Mouse (Mus musculus) hindbrain, embryonic 11.5 days (tissue): ENCODE measurements around the gene Gcm1. TPM values are rescaled to one million over a fixed set of nuclear protein-coding genes. Genes with fewer than 3 reads are reported as not detected.

Experiments
- ATAC-seq: fragments of 200-750 bp; cut with Nextera tagmentation; 2 replicates; pipeline ENCODE4 v1.8.0; 2017; ENCODE audit warnings: mild to moderate bottlenecking, moderate TSS enrichment, moderate library complexity; ENCODE audit not compliant: low FRiP score
- DNase-seq: peaks from one replicate; pipeline ENCODE4 v3.0.0-alpha.2; 2015; ENCODE audit warnings: low spot score
- H3K27ac ChIP-seq: fragments of 300-500 bp; sonication (generic); 2 replicates; pipeline ENCODE4 v1.5.1; 2014; ENCODE audit warnings: mild to moderate bottlenecking, low read depth, low read length
- H3K27me3 ChIP-seq: fragments of 300-500 bp; sonication (generic); 2 replicates; pipeline ENCODE4 v1.6.1; 2014; ENCODE audit warnings: mild to moderate bottlenecking, low read length, moderate library complexity, mixed read lengths; ENCODE audit not compliant: control insufficient read depth, insufficient read depth
- H3K36me3 ChIP-seq: fragments of 300-500 bp; sonication (generic); 2 replicates; pipeline ENCODE4 v1.6.1; 2014; ENCODE audit warnings: mild to moderate bottlenecking, low read length, moderate library complexity, mixed read lengths; ENCODE audit not compliant: control insufficient read depth, insufficient read depth
- H3K4me1 ChIP-seq: fragments of 300-500 bp; sonication (generic); replicated peaks from 2 replicates; pipeline ENCODE4 v1.6.1; 2014; ENCODE audit warnings: low read length, mixed read lengths; ENCODE audit not compliant: control insufficient read depth, insufficient read depth
- H3K4me2 ChIP-seq: fragments of 300-500 bp; sonication (generic); replicated peaks from 2 replicates; pipeline ENCODE4 v1.6.1; 2014; ENCODE audit warnings: mild to moderate bottlenecking, low read depth, low read length
- H3K4me3 ChIP-seq: fragments of 300-500 bp; sonication (generic); 2 replicates; pipeline ENCODE4 v1.5.1; 2014; ENCODE audit warnings: low read depth, low read length
- H3K9ac ChIP-seq: fragments of 300-500 bp; sonication (generic); 2 replicates; pipeline ENCODE4 v1.6.1; 2014; ENCODE audit warnings: low read depth, low read length
- H3K9me3 ChIP-seq: fragments of 300-500 bp; sonication (generic); 2 replicates; pipeline ENCODE4 v1.6.1; 2016; ENCODE audit warnings: low read length; ENCODE audit not compliant: control insufficient read depth
- WGBS: fragments of 180-500 bp; shearing (Covaris S2); extraction: QIAGEN DNeasy Blood & Tissue Kit; methylation state at CpG from one replicate; pipeline ENCODE4 v1.1.7; 2014; 5-methylcytosine and 5-hydroxymethylcytosine counted together
- polyA plus RNA-seq: library from polyadenylated mRNA; unstranded; fragments of >200 nt; fragmentation: Nextera tagmentation; extraction: Ambion mirVana; gene quantifications from 2 replicates; pipeline ENCODE4 v1.2.1, GENCODE M21; 2014

Gcm1 gene
- polyA plus RNA-seq, 1 experiment from 2014 or later = not detected

GRCm38 (mm10) chr9:78035296-78035695, 16.4 kb upstream of the Gcm1 start:
- 86% methylated on average over 5 of the region's 5 CpGs for WGBS
- Histone ChIP-seq H3K4me3 (no peak overlapping the region), H3K36me3 (no peaks in the 10 kb centered on the region), H3K4me2 (no peak overlapping the region), H3K9me3 (no peaks in the 10 kb centered on the region), H3K4me1 (no peaks in the 10 kb centered on the region), H3K27me3 (no peaks in the 10 kb centered on the region), H3K27ac (no peak overlapping the region), H3K9ac (no peak overlapping the region)
- ATAC-seq (no peak), DNase-seq (no peak)

GRCm38 (mm10) chr9:78035831-78036230, 15.9 kb upstream of the Gcm1 start:
- H3K4me2 ChIP-seq = no peak overlapping the region
- ATAC-seq = no peak
- no peak for DNase-seq
- H3K4me3 ChIP-seq = no peak overlapping the region
- H3K36me3 ChIP-seq = no peaks in the 10 kb centered on the region
- H3K9ac ChIP-seq = no peak overlapping the region
- no peaks in the 10 kb centered on the region for H3K27me3 ChIP-seq
- 86% methylated on average over 8 of the region's 8 CpGs for WGBS
- no peaks in the 10 kb centered on the region for H3K4me1 ChIP-seq
- no peaks in the 10 kb centered on the region for H3K9me3 ChIP-seq
- H3K27ac ChIP-seq = no peak overlapping the region

- Histone ChIP-seq H3K4me2 (no peak overlapping the region), H3K27ac (no peak overlapping the region), H3K4me1 (no peaks in the 10 kb centered on the region), H3K36me3 (no peaks in the 10 kb centered on the region), H3K9me3 (no peaks in the 10 kb centered on the region), H3K27me3 (no peaks in the 10 kb centered on the region), H3K9ac (no peak overlapping the region), H3K4me3 (no peak overlapping the region)
- peak; percentile 92 for DNase-seq
- WGBS = 41% methylated on average over 18 of the region's 18 CpGs
- ATAC-seq = 0 out of 2 replicates have a peak, but pooled peaks have one; percentile 33
These were observed 12.8 kb upstream of the Gcm1 start for GRCm38 (mm10) chr9:78038755-78039489.

GRCm38 (mm10) chr9:78045171-78045570, 6.6 kb upstream of the Gcm1 start:
- no peak overlapping the region for H3K4me2 ChIP-seq
- H3K9ac ChIP-seq = no peak overlapping the region
- no peak overlapping the region for H3K27ac ChIP-seq
- no peaks in the 10 kb centered on the region for H3K4me1 ChIP-seq
- WGBS = 61% methylated on average over 6 of the region's 6 CpGs
- no peaks in the 10 kb centered on the region for H3K27me3 ChIP-seq
- no peak overlapping the region for H3K4me3 ChIP-seq
- ATAC-seq (no peak), DNase-seq (no peak)
- H3K9me3 ChIP-seq = no peaks in the 10 kb centered on the region
- H3K36me3 ChIP-seq = no peaks in the 10 kb centered on the region

- ATAC-seq (no peak), DNase-seq (no peak)
- H3K4me1 ChIP-seq = no peaks in the 10 kb centered on the region
- no peaks in the 10 kb centered on the region for H3K36me3 ChIP-seq
- H3K9ac ChIP-seq = no peak overlapping the region
- H3K9me3 ChIP-seq = no peaks in the 10 kb centered on the region
- no peak overlapping the region for H3K4me3 ChIP-seq
- H3K4me2 ChIP-seq = no peak overlapping the region
- 54% methylated on average over 20 of the region's 20 CpGs for WGBS
- H3K27me3 ChIP-seq = no peaks in the 10 kb centered on the region
- no peak overlapping the region for H3K27ac ChIP-seq
These were observed 5.0 kb upstream of the Gcm1 start for GRCm38 (mm10) chr9:78046755-78047154.

GRCm38 (mm10) chr9:78050452-78050970, 1.2 kb upstream of the Gcm1 start:
- no peaks in the 10 kb centered on the region for H3K9me3 ChIP-seq
- WGBS = 56% methylated on average over 5 of the region's 5 CpGs
- H3K4me3 ChIP-seq = no peak overlapping the region
- DNase-seq = no peak
- H3K27ac ChIP-seq = no peak overlapping the region
- no peak overlapping the region for H3K9ac ChIP-seq
- no peaks in the 10 kb centered on the region for H3K36me3 ChIP-seq
- H3K27me3 ChIP-seq = no peaks in the 10 kb centered on the region
- H3K4me2 ChIP-seq = no peak overlapping the region
- no peak for ATAC-seq
- H3K4me1 ChIP-seq = no peaks in the 10 kb centered on the region

GRCm38 (mm10) chr9:78053821-78054220, 2.1 kb downstream of the Gcm1 start:
- Histone ChIP-seq H3K36me3 (no peaks in the 10 kb centered on the region), H3K27me3 (no peaks in the 10 kb centered on the region), H3K9me3 (no peaks in the 10 kb centered on the region), H3K9ac (no peak overlapping the region), H3K4me2 (no peak overlapping the region), H3K4me3 (no peak overlapping the region), H3K27ac (no peak overlapping the region), H3K4me1 (no peaks in the 10 kb centered on the region)
- WGBS = 69% methylated on average over 8 of the region's 8 CpGs
- ATAC-seq (no peak), DNase-seq (no peak)

GRCm38 (mm10) chr9:78054298-78054697, 2.6 kb downstream of the Gcm1 start:
- 84% methylated on average over 3 of the region's 3 CpGs for WGBS
- no peak for ATAC-seq
- H3K36me3 ChIP-seq = no peaks in the 10 kb centered on the region

GRCm38 (mm10) chr9:78059525-78060120, 7.9 kb downstream of the Gcm1 start:
- no peaks in the 10 kb centered on the region for H3K4me1 ChIP-seq
- no peaks in the 10 kb centered on the region for H3K36me3 ChIP-seq
- H3K9me3 ChIP-seq = no peaks in the 10 kb centered on the region
- 83% methylated on average over 16 of the region's 16 CpGs for WGBS
- no peak for ATAC-seq
- no peak overlapping the region for H3K4me2 ChIP-seq
- no peaks in the 10 kb centered on the region for H3K27me3 ChIP-seq
- H3K27ac ChIP-seq = no peak overlapping the region
- no peak overlapping the region for H3K9ac ChIP-seq
- no peak overlapping the region for H3K4me3 ChIP-seq
- no peak for DNase-seq

More at GRCm38 (mm10) chr9:78054298-78054697, 2.6 kb downstream of the Gcm1 start:
- no peak overlapping the region for H3K9ac ChIP-seq
- H3K9me3 ChIP-seq = no peaks in the 10 kb centered on the region
- no peaks in the 10 kb centered on the region for H3K27me3 ChIP-seq
- H3K4me3 ChIP-seq = no peak overlapping the region
- H3K4me2 ChIP-seq = no peak overlapping the region
- DNase-seq = no peak
- H3K27ac ChIP-seq = no peak overlapping the region
- no peaks in the 10 kb centered on the region for H3K4me1 ChIP-seq
